Mouse (Mus musculus) liver, embryonic 16.5 days (tissue): ENCODE measurements at regions not wholly inside any gene's neighbourhood (a gene's known extent, or its start where the extent isn't known, plus 50 kb on each side); places are given as distances from the start of the nearest gene placed in this dataset.

Experiments
- ATAC-seq: fragments of 200-750 bp; cut with Nextera tagmentation; 2 replicates; pipeline ENCODE4 v1.8.0; 2017; ENCODE audit warnings: low read depth, mild to moderate bottlenecking, moderate number of reproducible peaks, moderate library complexity
- H3K27ac ChIP-seq: fragments of 300-500 bp; sonication (generic); 2 replicates; pipeline ENCODE4 v1.5.1; 2014; ENCODE audit warnings: mild to moderate bottlenecking, low read length
- H3K27me3 ChIP-seq: fragments of 300-500 bp; sonication (generic); 2 replicates; pipeline ENCODE4 v1.6.1; 2014; ENCODE audit warnings: low read depth, low read length, mixed read lengths; ENCODE audit not compliant: control insufficient read depth, insufficient read depth
- H3K36me3 ChIP-seq: fragments of 300-500 bp; sonication (generic); 2 replicates; pipeline ENCODE4 v1.6.1; 2014; ENCODE audit warnings: mild to moderate bottlenecking; ENCODE audit not compliant: control insufficient read depth, insufficient read depth
- H3K4me1 ChIP-seq: fragments of 300-500 bp; sonication (generic); 2 replicates; pipeline ENCODE4 v1.6.1; 2014; ENCODE audit warnings: low read depth, low read length, mixed read lengths; ENCODE audit not compliant: control insufficient read depth
- H3K4me2 ChIP-seq: fragments of 300-500 bp; sonication (generic); 2 replicates; pipeline ENCODE4 v1.6.1; 2014; ENCODE audit warnings: low read depth, low read length, mixed read lengths
- H3K4me3 ChIP-seq: fragments of 300-500 bp; sonication (generic); 2 replicates; pipeline ENCODE4 v1.5.1; 2014; ENCODE audit warnings: low read depth, mild to moderate bottlenecking, low read length
- H3K9ac ChIP-seq: fragments of 300-500 bp; sonication (generic); 2 replicates; pipeline ENCODE4 v1.6.1; 2014; ENCODE audit warnings: low read depth, low read length
- H3K9me3 ChIP-seq: fragments of 300-500 bp; sonication (generic); replicated peaks from 2 replicates; pipeline ENCODE4 v1.6.1; 2016; ENCODE audit warnings: low read length; ENCODE audit not compliant: control insufficient read depth
- WGBS: fragments of 180-500 bp; shearing (Covaris S2); extraction: QIAGEN DNeasy Blood & Tissue Kit; methylation state at CpG from one replicate; pipeline ENCODE4 v1.1.7; 2014; ENCODE audit not compliant: insufficient replicate concordance; 5-methylcytosine and 5-hydroxymethylcytosine counted together

DNA sequence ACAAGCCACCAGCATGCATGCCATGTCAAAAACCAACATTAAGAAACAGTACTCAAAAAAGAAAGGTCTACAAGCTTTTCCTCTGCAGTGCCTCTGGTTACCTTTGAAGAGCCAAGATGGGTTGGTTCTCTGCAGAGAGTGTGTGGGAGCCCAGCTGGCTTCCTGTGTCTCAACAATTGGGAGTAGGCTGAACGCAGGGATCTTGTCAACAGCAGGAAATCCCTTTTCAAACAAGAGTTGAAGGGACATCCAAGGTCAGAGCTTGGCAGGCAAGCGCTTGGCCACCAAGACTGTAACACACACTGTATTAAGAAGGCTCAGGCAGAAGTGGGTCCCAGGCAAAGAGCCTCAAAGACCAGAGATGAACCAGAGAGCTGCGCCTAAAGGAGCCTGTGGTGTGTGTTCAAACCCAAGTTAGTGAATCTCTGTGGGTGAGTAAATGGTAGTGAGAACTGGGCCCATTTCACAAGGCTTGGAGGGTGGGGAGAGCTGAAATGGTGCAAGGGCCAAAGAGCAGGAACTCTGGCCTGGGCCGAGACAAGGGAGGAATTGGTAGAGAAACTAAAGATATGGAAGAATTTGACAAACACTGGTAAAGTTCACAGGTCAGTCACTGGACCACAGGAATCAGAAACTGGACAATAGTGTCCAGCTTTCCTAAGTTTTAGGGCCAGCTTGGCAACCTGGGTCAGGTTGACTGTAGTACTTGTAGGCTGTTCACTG lies 357.0 kb downstream of the Gm49356 start:
- no peak overlapping the region for H3K4me3 ChIP-seq
- H3K4me1 ChIP-seq = 0 out of 2 replicates have a peak, but pooled peaks cover 3% of the 10 kb centered on the region
- no peak overlapping the region for H3K9ac ChIP-seq
- H3K27me3 ChIP-seq = no peaks in the 10 kb centered on the region
- H3K9me3 ChIP-seq = no peaks in the 10 kb centered on the region
- no peak overlapping the region for H3K27ac ChIP-seq
- WGBS = 33% methylated on average over 4 of the region's 4 CpGs
- no peak overlapping the region for H3K4me2 ChIP-seq
- no peaks in the 10 kb centered on the region for H3K36me3 ChIP-seq
- peak; percentile 62 for ATAC-seq

DNA sequence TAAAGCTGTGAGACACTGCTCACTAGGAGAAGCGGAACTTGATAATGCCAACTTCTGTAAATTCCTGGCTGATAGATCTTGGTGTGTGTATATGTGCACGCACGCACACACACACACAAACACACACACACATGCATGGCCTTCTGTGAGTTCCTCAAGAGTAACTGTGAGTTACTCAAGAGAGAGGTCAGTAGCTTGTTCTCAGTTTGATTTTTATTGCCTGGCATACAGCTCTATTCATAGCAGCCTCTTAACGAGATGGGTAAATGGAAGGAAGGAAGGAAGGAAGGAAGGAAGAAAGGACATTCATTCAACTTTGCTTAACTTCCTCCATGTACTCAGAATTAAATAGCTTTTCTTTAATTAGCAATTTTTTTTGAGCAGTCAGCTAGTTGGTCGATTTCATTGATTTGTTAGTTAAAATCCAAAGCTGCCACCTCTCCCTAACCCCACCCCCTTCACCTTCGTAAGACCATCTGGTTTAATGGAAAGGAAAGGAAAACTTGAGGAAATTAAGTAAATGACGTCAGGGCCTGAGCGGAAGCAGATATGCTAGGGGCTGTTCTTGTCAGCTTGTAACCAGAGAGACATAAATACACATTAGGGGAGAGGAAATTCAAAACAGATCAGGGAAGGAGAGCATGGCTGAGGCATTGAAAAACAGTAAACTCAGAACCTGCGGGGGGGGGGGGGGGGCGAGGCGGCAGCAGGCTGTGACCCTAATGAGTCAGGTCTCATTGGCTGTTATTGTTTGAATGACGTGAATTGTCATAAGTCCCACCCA lies 359.6 kb downstream of the Gm49356 start:
- Histone ChIP-seq H3K4me1 (0 out of 2 replicates have a peak, but pooled peaks cover 3% of the 10 kb centered on the region), H3K27ac (no peak overlapping the region), H3K4me3 (no peak overlapping the region), H3K27me3 (no peaks in the 10 kb centered on the region), H3K9me3 (no peaks in the 10 kb centered on the region), H3K4me2 (no peak overlapping the region), H3K9ac (no peak overlapping the region), H3K36me3 (no peaks in the 10 kb centered on the region)
- WGBS = 40% methylated on average over 9 of the region's 12 CpGs
- no peak for ATAC-seq

DNA sequence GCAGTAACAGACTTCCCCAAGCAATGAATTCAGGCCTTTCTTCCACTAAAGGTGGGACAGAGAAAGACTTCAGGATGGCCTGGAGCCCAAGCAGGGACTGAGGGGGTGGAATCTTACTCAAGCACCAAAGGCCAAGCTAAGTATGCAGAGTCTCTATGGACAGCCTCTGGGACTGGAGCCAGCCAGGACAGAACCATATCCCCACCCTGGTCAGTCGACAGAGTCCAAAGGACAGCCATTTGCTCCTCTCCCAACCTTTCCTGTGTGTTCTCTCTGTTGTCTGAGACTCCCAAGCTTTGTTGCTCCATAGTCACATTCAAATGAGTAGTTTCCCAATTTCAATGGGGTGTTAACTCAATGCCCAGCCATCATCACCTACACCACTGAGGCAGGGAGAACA lies 372.3 kb downstream of the Gm49356 start:
- Histone ChIP-seq H3K27ac (no peak overlapping the region), H3K36me3 (no peaks in the 10 kb centered on the region), H3K4me3 (no peak overlapping the region), H3K9me3 (no peaks in the 10 kb centered on the region), H3K4me1 (peaks cover 3% of the 10 kb centered on the region), H3K27me3 (no peaks in the 10 kb centered on the region), H3K4me2 (no peak overlapping the region), H3K9ac (no peak overlapping the region)
- WGBS = 32% methylated on average over 1 of the region's 1 CpGs
- ATAC-seq = peak; percentile 87

DNA sequence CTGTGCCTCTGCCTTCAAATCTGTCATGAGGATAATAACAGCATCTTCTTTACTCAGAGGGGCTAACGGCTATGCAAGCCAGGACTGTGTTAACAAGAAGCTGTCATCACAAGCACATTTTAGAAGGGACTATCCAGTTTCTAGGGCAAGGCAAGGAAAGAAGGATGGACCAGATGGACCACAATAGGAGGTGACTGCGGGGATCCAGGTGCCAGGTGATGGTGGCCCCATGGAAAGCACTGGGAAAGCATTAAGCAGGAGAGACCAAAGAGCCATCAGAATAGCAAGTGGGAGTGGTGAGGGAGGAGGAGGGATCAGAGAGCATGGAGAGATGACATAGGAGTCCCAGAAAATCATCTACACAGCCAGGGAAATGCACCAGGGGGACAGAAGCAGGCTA lies 373.3 kb downstream of the Gm49356 start:
- no peak for ATAC-seq
- no peak overlapping the region for H3K27ac ChIP-seq
- WGBS = 53% methylated on average over 2 of the region's 2 CpGs
- no peak overlapping the region for H3K9ac ChIP-seq
- no peak overlapping the region for H3K4me3 ChIP-seq
- no peaks in the 10 kb centered on the region for H3K27me3 ChIP-seq
- H3K4me1 ChIP-seq = peaks cover 3% of the 10 kb centered on the region
- no peaks in the 10 kb centered on the region for H3K9me3 ChIP-seq
- H3K36me3 ChIP-seq = no peaks in the 10 kb centered on the region
- no peak overlapping the region for H3K4me2 ChIP-seq

DNA sequence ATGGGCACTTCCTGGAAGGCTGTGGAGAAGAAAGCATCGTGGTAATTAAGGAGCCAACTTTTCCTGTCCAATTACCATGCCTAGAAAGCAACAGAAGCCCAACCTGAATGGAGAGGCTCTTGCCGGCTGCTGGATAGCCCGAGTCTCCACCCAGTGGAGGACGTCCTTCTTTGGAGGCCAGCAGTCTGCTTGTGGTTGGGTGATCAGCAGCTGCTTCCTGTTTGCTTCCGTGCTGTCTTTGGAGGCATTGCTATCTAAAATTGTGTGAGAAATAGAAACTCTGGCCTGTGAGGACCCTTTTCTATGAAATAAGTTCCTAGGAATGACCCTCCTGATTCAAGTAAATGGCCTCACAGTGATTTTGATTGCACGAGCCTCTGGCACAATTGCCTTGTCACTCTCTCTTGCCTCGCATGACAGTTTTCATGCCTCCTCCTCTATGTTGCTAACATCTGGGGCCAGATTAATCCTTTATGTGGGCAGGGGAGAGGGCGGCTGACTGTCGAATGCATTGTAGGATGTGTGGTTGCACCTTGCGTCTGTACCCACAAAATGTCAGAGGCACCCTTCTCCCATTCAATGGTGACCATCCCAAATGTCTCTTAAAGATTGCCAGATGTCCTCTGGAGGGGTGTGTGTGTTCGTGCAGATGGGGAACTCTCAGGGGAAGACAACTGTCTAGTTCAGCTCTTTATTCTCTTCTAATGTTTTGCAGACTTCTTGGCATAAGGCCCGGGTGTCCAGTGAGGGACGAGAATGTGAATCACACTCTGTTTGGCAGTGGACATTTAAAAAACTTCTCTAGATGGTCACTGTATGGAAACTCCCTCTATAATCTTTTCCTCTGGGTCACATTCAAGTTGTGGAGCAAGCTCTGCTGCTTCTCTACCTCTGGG lies 374.6 kb downstream of the Gm49356 start:
- Histone ChIP-seq H3K36me3 (no peaks in the 10 kb centered on the region), H3K9me3 (no peaks in the 10 kb centered on the region), H3K4me1 (peaks cover 3% of the 10 kb centered on the region), H3K27ac (peak overlapping the region; percentile 36; the same call in 1 of the 2 replicates), H3K27me3 (no peaks in the 10 kb centered on the region), H3K4me3 (0 out of 2 replicates have a peak overlapping the region, but pooled peaks have one; percentile 4), H3K9ac (no peak overlapping the region), H3K4me2 (peak overlapping the region; percentile 26)
- ATAC-seq = peak; percentile 51; the same call in 1 of the 2 replicates
- WGBS = 18% methylated on average over 13 of the region's 13 CpGs
